Mouse (Mus musculus) liver, adult 2 months (tissue): Measurements from ENCODE around the gene Trim65.

Experiments used
- CTCF ChIP-seq: fragments of 200-500 bp; IDR thresholded peaks from 2 replicates; pipeline ENCODE4 v1.5.1; 2011; ENCODE audit warnings: low read depth, low read length, control low read depth
- POLR2A ChIP-seq: fragments of 200-500 bp; IDR thresholded peaks from 2 replicates; pipeline ENCODE4 v1.6.1; 2011; ENCODE audit warnings: low read length, control low read depth; ENCODE audit not compliant: insufficient read depth; ENCODE audit errors: extremely low read depth

DNA sequence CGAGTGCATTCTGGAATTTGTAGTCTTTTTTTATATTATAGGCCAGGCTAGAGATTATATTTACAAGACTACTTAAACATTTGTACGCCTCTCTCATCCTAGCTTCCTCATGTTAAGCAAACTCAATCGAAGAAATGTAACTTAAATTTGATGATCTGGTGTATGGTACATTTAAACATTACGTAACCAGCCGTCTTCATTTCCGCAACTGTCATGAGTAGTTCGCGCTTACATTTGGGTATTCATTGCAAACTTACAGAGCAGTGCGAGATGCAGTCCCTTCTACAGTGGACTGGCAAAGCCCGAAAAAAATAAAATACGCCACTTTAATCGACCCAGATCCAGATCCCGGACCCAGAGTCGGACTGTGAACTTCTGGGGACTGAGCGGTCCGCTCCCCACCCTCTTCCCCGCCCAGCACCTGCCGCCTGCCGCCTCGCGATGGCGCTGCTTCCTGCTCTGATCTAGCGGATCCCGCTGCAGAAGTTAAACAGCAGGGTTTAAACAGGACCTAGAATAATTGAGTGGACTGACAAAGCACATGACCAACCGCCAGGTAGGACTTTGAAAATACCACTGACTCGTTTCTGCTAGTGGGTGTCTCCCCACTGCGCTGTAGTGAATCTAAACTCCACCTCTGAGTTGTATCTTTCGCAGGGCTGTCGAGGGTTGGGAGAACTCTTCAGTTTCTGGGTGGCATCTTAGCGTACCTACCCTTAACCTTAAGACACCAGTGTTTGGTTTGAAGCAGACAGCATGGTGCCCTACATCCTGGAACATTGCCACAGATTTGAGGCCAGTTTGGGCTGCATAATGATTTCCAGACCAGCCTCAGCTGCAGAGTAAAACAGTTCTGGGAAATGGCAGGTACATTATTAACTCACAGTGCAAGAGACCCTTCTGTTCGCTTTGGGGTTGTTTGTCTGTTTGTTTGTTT, 43.5 kb downstream of the Trim65 start:
- TF ChIP-seq CTCF = peak; percentile 90
- 0 out of 2 replicates have a peak, but pooled peaks have one; percentile 23 for TF ChIP-seq POLR2A
